Mouse (Mus musculus) C2C12 (cell line): ENCODE results near the gene Ggnbp2.

ENCODE experiments used
- CEBPB ChIP-seq: IDR thresholded peaks from one replicate; pipeline ENCODE4 v1.6.1; 2011; ENCODE audit warnings: low read depth, mild to moderate bottlenecking, control low read depth, moderate library complexity
- CTCF ChIP-seq: IDR thresholded peaks from one replicate; pipeline ENCODE4 v1.5.1; 2011; ENCODE audit not compliant: control insufficient read depth, insufficient read depth, insufficient read length
- FOSL1 ChIP-seq: IDR thresholded peaks from one replicate; pipeline ENCODE4 v1.8.0; 2011; ENCODE audit warnings: mild to moderate bottlenecking, low read length; ENCODE audit not compliant: poor library complexity, insufficient read depth, severe bottlenecking
- MAX ChIP-seq: IDR thresholded peaks from one replicate; pipeline ENCODE4 v1.6.1; 2011; ENCODE audit warnings: mild to moderate bottlenecking, control low read depth
- MYOD1 ChIP-seq: IDR thresholded peaks from one replicate; pipeline ENCODE4 v1.6.1; 2011; ENCODE audit warnings: low read depth; ENCODE audit not compliant: control insufficient read depth, insufficient read length
- MYOG ChIP-seq: IDR thresholded peaks from one replicate; pipeline ENCODE4 v1.6.1; 2011; ENCODE audit not compliant: control insufficient read depth, insufficient read length; ENCODE audit errors: extremely low read depth
- USF1 ChIP-seq: IDR thresholded peaks from one replicate; pipeline ENCODE4 v1.6.1; 2011; ENCODE audit warnings: low read depth, mild to moderate bottlenecking, control low read depth, moderate library complexity

- TF ChIP-seq CTCF (no peak), MYOG (no peak), MAX (peak; percentile 81), MYOD1 (no peak), USF1 (no peak), CEBPB (no peak), FOSL1 (no peak)
These were observed 45.6 kb upstream of the Ggnbp2 start, which contains the start of gene Znhit3 for GRCm38 (mm10) chr11:84916053-84916702.
